Mouse (Mus musculus) thymus, adult 2 months (tissue): ENCODE data around the gene Smarca2.

Experiments
- CTCF ChIP-seq: fragments of 200-500 bp; IDR thresholded peaks from 2 replicates; pipeline ENCODE4 v1.5.1; 2012; ENCODE audit warnings: mild to moderate bottlenecking, control low read depth, low read length, moderate library complexity, borderline replicate concordance; ENCODE audit not compliant: control insufficient read depth, poor library complexity, insufficient read depth; ENCODE audit errors: extremely low read depth
- POLR2A ChIP-seq: fragments of 200-500 bp; IDR thresholded peaks from 2 replicates; pipeline ENCODE4 v1.6.1; 2012; ENCODE audit warnings: mild to moderate bottlenecking, low read length, control low read depth, moderate library complexity; ENCODE audit not compliant: control insufficient read depth, poor library complexity, insufficient read depth; ENCODE audit errors: extremely low read depth

DNA sequence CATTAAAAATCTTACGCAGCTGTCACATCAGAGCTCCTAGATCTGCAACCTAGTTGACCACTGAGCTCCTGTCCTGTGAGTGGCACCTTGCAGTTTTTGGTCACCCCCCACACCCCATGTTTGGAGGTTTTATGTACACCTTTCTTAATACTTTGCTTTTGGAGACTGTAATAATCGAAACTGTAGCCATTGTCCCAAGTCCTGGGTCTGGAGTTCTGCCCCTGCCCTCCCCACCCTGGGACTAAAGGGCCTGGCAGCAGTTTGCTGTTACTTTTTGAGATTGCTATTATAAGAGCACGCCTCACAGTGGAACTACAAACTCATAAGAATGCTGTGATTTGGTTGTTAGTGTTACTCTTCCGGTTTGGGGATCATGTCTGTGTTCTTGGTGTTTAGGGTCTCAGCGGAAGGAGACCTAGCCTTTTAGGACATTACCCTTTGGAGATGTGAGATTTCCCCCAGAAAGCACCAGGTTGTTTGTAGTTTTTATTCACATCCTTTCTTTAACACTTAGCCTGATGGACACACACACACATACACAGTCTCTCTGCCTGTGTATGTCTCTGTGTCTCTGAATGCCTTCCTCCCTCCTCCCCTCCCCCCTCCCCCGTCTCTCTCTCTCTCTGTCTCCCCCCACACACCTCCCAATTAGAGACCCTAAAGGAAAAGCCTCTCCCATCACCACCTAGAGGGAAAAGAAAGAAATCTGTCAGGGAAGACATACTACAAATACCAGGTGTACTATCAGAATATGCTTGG, 142.0 kb downstream of the Smarca2 start:
- TF ChIP-seq CTCF: no peak
- no peak for TF ChIP-seq POLR2A
